Comparison of ENCODE assay signal across 9 mouse cellular contexts in genomic region chr11:71440392-71440791, GRCm38 (mm10).
DNase-seq lines count a peak whose midpoint lies in the region; ATAC-seq lines count a peak whose summit lies in the region.
"Had no signal": no experiment of that assay in that cellular context is flagged by ENCODE, and none has a peak within 500 bp of the region (broad histone marks: within the 10 kb centered on the region; RNA-seq: fewer than 3 reads in every experiment).

No protein-coding gene starts in this region.

- peak overlapping the region; percentile 47 for H3K4me2 ChIP-seq in forebrain, embryonic 15.5 days (replicated peaks)

- no peaks in the 10 kb centered on the region for H3K27me3 ChIP-seq in forebrain, embryonic 15.5 days
- peaks cover 6% of the 10 kb centered on the region; the same call in 1 of the 2 replicates for H3K27me3 ChIP-seq in midbrain, embryonic 10.5 days (ENCODE audit: low read depth, poor library complexity, severe bottlenecking)

- 36% methylated on average over 10 of the region's 10 CpGs for WGBS in forebrain, embryonic 15.5 days
- WGBS in midbrain, embryonic 10.5 days = 62% methylated on average over 10 of the region's 10 CpGs

- 0 out of 2 replicates have a peak overlapping the region, but pooled peaks have one; percentile 14 for H3K9ac ChIP-seq in forebrain, embryonic 15.5 days (replicated peaks)

- H3K4me1 ChIP-seq in forebrain, embryonic 15.5 days = peaks cover 53% of the 10 kb centered on the region
- H3K4me1 ChIP-seq in midbrain, embryonic 10.5 days = peaks cover 22% of the 10 kb centered on the region

- no peaks in the 10 kb centered on the region for H3K9me3 ChIP-seq in forebrain, embryonic 15.5 days
- H3K9me3 ChIP-seq in midbrain, embryonic 10.5 days (replicated peaks) = no peaks in the 10 kb centered on the region

- DNase-seq in frontal cortex, postnatal 36 days (ENCODE audit: low spot score in 2 of 2) = no peak
- DNase-seq in brain, adult 2 months (ENCODE audit: low read depth, low spot score) = peak; percentile 27
- DNase-seq in midbrain, embryonic 10.5 days (ENCODE audit: low spot score) = no peak
- no peak for DNase-seq in adrenal gland, postnatal 14 days
- no peak for DNase-seq in thymus, postnatal 0 days (ENCODE audit: low spot score)
- DNase-seq in layer of hippocampus, adult 11-12 months (ENCODE audit: low spot score) = no peak
- DNase-seq: B cell, adult 2 months had no signal

- ATAC-seq in frontal cortex, adult (ENCODE audit: low TSS enrichment) = peak; percentile 6; the same call in 1 of the 2 replicates
- no peak for ATAC-seq in forebrain, embryonic 15.5 days (replicated peaks)

- no peaks in the 10 kb centered on the region for H3K36me3 ChIP-seq in forebrain, embryonic 15.5 days
- H3K36me3 ChIP-seq in midbrain, embryonic 10.5 days = no peaks in the 10 kb centered on the region

- H3K27ac ChIP-seq in forebrain, embryonic 15.5 days (replicated peaks) = peak overlapping the region; percentile 94
- H3K27ac ChIP-seq in midbrain, embryonic 10.5 days (replicated peaks) = peak overlapping the region; percentile 75

- peak overlapping the region; percentile 24 for H3K4me3 ChIP-seq in forebrain, embryonic 15.5 days
- peak overlapping the region; percentile 44 for H3K4me3 ChIP-seq in midbrain, embryonic 10.5 days
